Mouse (Mus musculus) layer of hippocampus, adult 8-10 months (tissue): ENCODE results near the gene 2610042L04Rik. TPM values are rescaled to one million over a fixed set of nuclear protein-coding genes. Genes with fewer than 3 reads are reported as not detected.
"Not testable (repeated sequence)": the region's sequence is repeated elsewhere in the genome, so short reads cannot be mapped to it uniquely, and the experiment has no call there.

Source experiments
- DNase-seq, 2 experiments: peaks; one replicate each; pipeline ENCODE4 v3.0.0; 2022; ENCODE audit warnings: low spot score in 2 of 2
- total RNA-seq, 4 experiments: library from RNA; stranded (reverse); gene quantifications; 2 replicates each; pipeline ENCODE4 v1.2.4; 2022

The 2610042L04Rik gene
- total RNA-seq = 1 to 10 TPM in 3 of 4 experiments, under 1 TPM in 1; 0.83 to 1.7 (median 1.5) TPM

- not testable (repeated sequence) for DNase-seq
These were observed at the start of gene 2610042L04Rik for GRCm38 (mm10) chr14:4334476-4335080. Gene 2610042L04Rik (plus strand): TSS chr14:4334763.

GRCm38 (mm10) chr14:4316983-4317382 is 17.6 kb upstream of the 2610042L04Rik start, which contains the start of gene Gm3149:
Gene Gm3149 (plus strand): TSS chr14:4317283.
- not testable (repeated sequence) for DNase-seq

- DNase-seq = not testable (repeated sequence)
These were observed 943 bp downstream of the 2610042L04Rik start for GRCm38 (mm10) chr14:4335506-4335905.

GRCm38 (mm10) chr14:4368991-4369390 is 34.4 kb downstream of the 2610042L04Rik start:
- not testable (repeated sequence) for DNase-seq

GRCm38 (mm10) chr14:4369691-4370090 is 35.1 kb downstream of the 2610042L04Rik start:
- DNase-seq = not testable (repeated sequence)

GRCm38 (mm10) chr14:4377871-4378270 is 43.3 kb downstream of the 2610042L04Rik start:
- DNase-seq = not testable (repeated sequence)

GRCm38 (mm10) chr14:4385606-4386005 is 51.0 kb downstream of the 2610042L04Rik start:
- DNase-seq = not testable (repeated sequence)

GRCm38 (mm10) chr14:4392841-4393530 is 58.4 kb downstream of the 2610042L04Rik start:
- DNase-seq = not testable (repeated sequence)

- DNase-seq = not testable (repeated sequence)
These were observed 62.7 kb downstream of the 2610042L04Rik start, which contains the start of gene Gm3159 for GRCm38 (mm10) chr14:4397226-4397625. Gene Gm3159 (plus strand): TSS chr14:4397526.

GRCm38 (mm10) chr14:4398624-4399023 is 64.1 kb downstream of the 2610042L04Rik start:
- not testable (repeated sequence) for DNase-seq

GRCm38 (mm10) chr14:4400115-4400789 is 65.7 kb downstream of the 2610042L04Rik start:
- not testable (repeated sequence) for DNase-seq

GRCm38 (mm10) chr14:4401245-4401644 is 66.7 kb downstream of the 2610042L04Rik start:
- not testable (repeated sequence) for DNase-seq

- not testable (repeated sequence) for DNase-seq
These were observed 69.3 kb downstream of the 2610042L04Rik start for GRCm38 (mm10) chr14:4403840-4404239.

Other genes starting within 250 kb of the 2610042L04Rik start
- 10 to 100 TPM in 1 of 4 experiments, 1 to 10 TPM in 3; 5.7 to 10.0 (median 8.0) TPM for gene Gm8108, start 224.2 kb upstream of the 2610042L04Rik start, total RNA-seq
- gene Gm3127, start 169.7 kb upstream of the 2610042L04Rik start, total RNA-seq = not detected
- 1 to 10 TPM; 1.0 to 1.5 (median 1.1) TPM for gene Gm2974, start 152.2 kb upstream of the 2610042L04Rik start, total RNA-seq
- not detected for gene Gm3138, start 85.1 kb upstream of the 2610042L04Rik start, total RNA-seq
- gene Gm3149, start 17.5 kb upstream of the 2610042L04Rik start, total RNA-seq = not detected
- not detected for gene Gm3159, start 62.8 kb downstream of the 2610042L04Rik start, total RNA-seq
- gene Gm3164, start 80.7 kb downstream of the 2610042L04Rik start, total RNA-seq = 1 to 10 TPM in 1 of 4 experiments, under 1 TPM in 2, not detected in 1; 0.67 to 1.8 (median 0.79) TPM
- gene Gm3173, start 96.2 kb downstream of the 2610042L04Rik start, total RNA-seq = 1 to 10 TPM in 2 of 4 experiments, not detected in 2; 2.8 to 8.4 TPM
- gene Gm3182, start 147.0 kb downstream of the 2610042L04Rik start, total RNA-seq = under 1 TPM in 2 of 4 experiments, not detected in 2; 0.32 to 0.43 TPM
- gene Gm3047, start 220.6 kb downstream of the 2610042L04Rik start, total RNA-seq = not detected